Mouse (Mus musculus) neural tube, embryonic 13.5 days (tissue): ENCODE measurements around the gene Ctcfl. TPM values are rescaled to one million over a fixed set of nuclear protein-coding genes. Genes with fewer than 3 reads are reported as not detected.

Source experiments
- ATAC-seq: fragments of 200-750 bp; cut with Nextera tagmentation; 2 replicates; pipeline ENCODE4 v1.8.0; 2017; ENCODE audit warnings: low read depth, mild to moderate bottlenecking, moderate TSS enrichment, moderate library complexity
- H3K27ac ChIP-seq: fragments of 300-500 bp; sonication (generic); replicated peaks from 2 replicates; pipeline ENCODE4 v1.5.1; 2015; ENCODE audit warnings: moderate library complexity, mild to moderate bottlenecking, inconsistent platforms
- H3K27me3 ChIP-seq: fragments of 300-500 bp; sonication (generic); 2 replicates; pipeline ENCODE4 v1.6.1; 2015; ENCODE audit warnings: mild to moderate bottlenecking, inconsistent platforms
- H3K36me3 ChIP-seq: fragments of 300-500 bp; sonication (generic); 2 replicates; pipeline ENCODE4 v1.6.1; 2015; ENCODE audit warnings: mild to moderate bottlenecking, inconsistent platforms
- H3K4me1 ChIP-seq: fragments of 300-500 bp; sonication (generic); replicated peaks from 2 replicates; pipeline ENCODE4 v1.6.1; 2015; ENCODE audit warnings: inconsistent platforms
- H3K4me2 ChIP-seq: fragments of 300-500 bp; sonication (generic); 2 replicates; pipeline ENCODE4 v1.6.1; 2015; ENCODE audit warnings: inconsistent platforms, mild to moderate bottlenecking, moderate library complexity
- H3K4me3 ChIP-seq: fragments of 300-500 bp; sonication (generic); 2 replicates; pipeline ENCODE4 v1.5.1; 2015; ENCODE audit warnings: mild to moderate bottlenecking, inconsistent platforms
- H3K9ac ChIP-seq: fragments of 300-500 bp; sonication (generic); 2 replicates; pipeline ENCODE4 v1.6.1; 2015; ENCODE audit warnings: moderate library complexity, mild to moderate bottlenecking, inconsistent platforms
- H3K9me3 ChIP-seq: fragments of 300-500 bp; sonication (generic); 2 replicates; pipeline ENCODE4 v1.6.1; 2016; ENCODE audit warnings: inconsistent platforms
- WGBS: fragments of 180-500 bp; shearing (Covaris S2); methylation state at CpG from one replicate; pipeline ENCODE4 v1.1.7; 2015; 5-methylcytosine and 5-hydroxymethylcytosine counted together
- polyA plus RNA-seq: library from polyadenylated mRNA; unstranded; fragments of >200 nt; fragmentation: Nextera tagmentation; extraction: Ambion mirVana; gene quantifications from 2 replicates; pipeline ENCODE4 v1.2.1, GENCODE M21; 2015

The Ctcfl gene
- polyA plus RNA-seq, 1 experiment from 2014 or later, result 0.13 TPM

DNA sequence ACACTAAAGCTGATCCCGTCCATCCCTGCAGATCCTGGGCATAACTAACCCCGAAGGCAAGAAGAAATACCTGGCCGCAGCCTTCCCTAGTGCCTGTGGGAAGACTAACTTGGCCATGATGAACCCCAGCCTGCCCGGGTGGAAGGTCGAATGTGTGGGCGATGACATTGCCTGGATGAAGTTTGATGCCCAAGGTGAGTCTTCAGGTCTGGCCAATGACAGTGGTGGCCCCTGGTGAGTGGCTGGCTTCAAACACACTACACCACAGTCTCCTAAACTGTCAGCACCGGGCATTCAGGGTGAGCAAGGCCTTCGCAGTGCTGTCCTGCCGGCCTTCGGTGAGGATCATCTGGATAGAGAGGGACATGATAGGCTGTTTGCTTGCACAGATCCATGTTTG is 36.6 kb upstream of the Ctcfl start:
- ATAC-seq, result no peak
- Histone ChIP-seq H3K4me3 (no peak overlapping the region), H3K4me1 (peaks cover 6% of the 10 kb centered on the region), H3K36me3 (no peaks in the 10 kb centered on the region), H3K9ac (no peak overlapping the region), H3K27me3 (no peaks in the 10 kb centered on the region), H3K9me3 (no peaks in the 10 kb centered on the region), H3K4me2 (no peak overlapping the region), H3K27ac (no peak overlapping the region)
- WGBS, result 89% methylated on average over 10 of the region's 10 CpGs

DNA sequence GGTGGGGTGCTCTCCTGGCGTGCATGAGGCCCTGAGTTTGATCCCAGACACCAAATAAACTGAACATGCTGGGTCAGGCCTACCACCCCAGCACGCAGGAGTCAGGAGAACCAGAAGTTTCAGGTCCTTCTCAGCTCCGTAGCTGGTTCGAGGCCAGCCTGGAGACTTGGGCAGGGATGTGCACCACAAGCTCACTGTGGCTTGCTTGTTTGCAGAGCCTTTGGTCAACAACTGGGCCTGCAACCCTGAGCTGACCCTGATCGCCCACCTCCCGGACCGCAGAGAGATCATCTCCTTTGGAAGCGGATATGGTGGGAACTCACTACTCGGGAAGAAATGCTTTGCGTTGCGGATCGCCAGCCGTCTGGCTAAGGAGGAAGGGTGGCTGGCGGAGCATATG is 35.6 kb upstream of the Ctcfl start:
- no peaks in the 10 kb centered on the region for H3K27me3 ChIP-seq
- H3K4me1 ChIP-seq, result peaks cover 6% of the 10 kb centered on the region
- no peak overlapping the region for H3K9ac ChIP-seq
- H3K9me3 ChIP-seq, result no peaks in the 10 kb centered on the region
- ATAC-seq, result no peak
- no peak overlapping the region for H3K4me3 ChIP-seq
- whole genome bisulfite sequencing, result 89% methylated on average over 14 of the region's 14 CpGs
- no peaks in the 10 kb centered on the region for H3K36me3 ChIP-seq
- no peak overlapping the region for H3K4me2 ChIP-seq
- H3K27ac ChIP-seq, result no peak overlapping the region

DNA sequence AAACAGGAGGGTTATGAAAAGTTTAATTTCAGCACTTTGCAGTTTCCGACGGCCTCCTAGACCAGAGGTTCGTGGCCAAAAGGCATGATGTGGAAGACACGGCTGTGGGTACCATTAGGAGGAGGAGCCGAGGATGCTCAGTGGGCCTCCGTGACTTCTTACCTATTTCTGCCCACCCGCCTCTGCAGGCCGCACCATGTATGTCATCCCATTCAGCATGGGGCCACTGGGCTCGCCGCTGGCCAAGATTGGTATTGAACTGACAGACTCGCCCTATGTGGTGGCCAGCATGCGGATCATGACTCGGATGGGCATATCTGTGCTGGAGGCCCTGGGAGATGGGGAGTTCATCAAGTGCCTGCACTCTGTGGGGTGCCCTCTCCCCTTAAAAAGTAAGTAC is 35.2 kb upstream of the Ctcfl start:
- 90% methylated on average over 13 of the region's 13 CpGs for WGBS
- Histone ChIP-seq H3K9me3 (no peaks in the 10 kb centered on the region), H3K36me3 (no peaks in the 10 kb centered on the region), H3K4me1 (peaks cover 4% of the 10 kb centered on the region), H3K27ac (no peak overlapping the region), H3K4me2 (no peak overlapping the region), H3K27me3 (no peaks in the 10 kb centered on the region), H3K9ac (no peak overlapping the region), H3K4me3 (no peak overlapping the region)
- no peak for ATAC-seq

DNA sequence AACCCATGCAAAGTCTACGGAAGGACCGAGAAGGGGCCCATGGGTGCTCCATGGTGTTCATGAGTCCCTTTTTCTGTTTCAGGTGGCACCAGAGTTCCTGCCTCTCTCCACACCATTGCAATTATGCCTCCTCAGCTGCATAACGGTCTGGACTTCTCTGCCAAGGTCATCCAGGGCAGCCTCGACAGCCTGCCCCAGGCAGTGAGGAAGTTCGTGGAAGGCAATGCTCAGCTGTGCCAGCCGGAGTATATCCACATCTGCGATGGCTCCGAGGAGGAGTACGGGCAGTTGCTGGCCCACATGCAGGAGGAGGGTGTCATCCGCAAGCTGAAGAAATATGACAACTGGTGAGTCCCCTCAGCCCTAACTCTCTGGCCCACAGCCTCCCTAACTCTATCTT is 33.9 kb upstream of the Ctcfl start:
- no peak overlapping the region for H3K27ac ChIP-seq
- H3K4me3 ChIP-seq, result no peak overlapping the region
- no peak overlapping the region for H3K9ac ChIP-seq
- WGBS, result 91% methylated on average over 10 of the region's 10 CpGs
- no peak overlapping the region for H3K4me2 ChIP-seq
- H3K36me3 ChIP-seq, result no peaks in the 10 kb centered on the region
- H3K9me3 ChIP-seq, result no peaks in the 10 kb centered on the region
- no peak for ATAC-seq
- H3K27me3 ChIP-seq, result no peaks in the 10 kb centered on the region
- H3K4me1 ChIP-seq, result no peaks in the 10 kb centered on the region

DNA sequence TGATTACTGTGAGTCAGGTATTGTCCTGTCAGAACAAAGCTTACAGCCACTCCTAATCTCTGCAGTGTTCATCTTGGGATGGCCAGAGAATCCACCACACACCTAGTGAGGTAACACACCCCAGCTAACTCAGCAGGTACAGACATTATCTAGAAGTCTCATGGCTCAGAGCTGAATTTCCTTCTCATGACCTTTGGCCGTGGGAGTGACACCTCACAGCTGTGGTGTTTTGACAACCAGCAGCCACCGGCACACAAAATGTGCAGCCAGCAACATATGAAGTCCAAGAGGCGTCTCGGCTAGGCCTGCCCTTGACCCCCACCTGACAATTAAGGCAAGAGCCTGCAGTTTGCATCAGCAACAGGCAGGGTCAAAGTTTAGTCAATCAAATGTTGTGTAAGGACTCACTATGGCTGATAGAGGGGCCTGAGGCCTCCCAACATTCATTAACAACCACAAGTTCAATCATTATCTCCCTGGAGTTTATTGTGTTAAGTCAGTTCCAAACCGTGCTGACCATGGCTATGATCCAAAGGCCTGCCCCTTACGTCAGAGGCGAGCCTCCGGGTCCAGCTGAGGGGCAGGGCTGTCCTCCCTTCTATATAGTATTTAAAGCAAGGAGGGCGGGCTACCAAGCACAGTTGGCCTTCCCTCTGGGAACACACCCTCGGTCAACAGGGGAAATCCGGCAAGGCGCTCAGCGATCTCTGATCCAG is 33.3 kb upstream of the Ctcfl start, which contains the start of gene Pck1:
Pck1 (plus strand) TSS at position 613 of the 716 bp plus-strand sequence.
- H3K4me3 ChIP-seq, result no peak within 1 kb of the TSS
- H3K4me1 ChIP-seq, result no peaks in the 10 kb centered on the region
- no peak within 1 kb of the TSS for H3K27ac ChIP-seq
- H3K4me2 ChIP-seq, result no peak within 1 kb of the TSS
- no peak within 1 kb of the TSS for H3K9ac ChIP-seq
- H3K9me3 ChIP-seq, result no peaks in the 10 kb centered on the region
- WGBS, result 83% methylated on average over 13 of the region's 13 CpGs
- no peaks in the 10 kb centered on the region for H3K27me3 ChIP-seq
- no peak for ATAC-seq
- no peaks in the 10 kb centered on the region for H3K36me3 ChIP-seq

DNA sequence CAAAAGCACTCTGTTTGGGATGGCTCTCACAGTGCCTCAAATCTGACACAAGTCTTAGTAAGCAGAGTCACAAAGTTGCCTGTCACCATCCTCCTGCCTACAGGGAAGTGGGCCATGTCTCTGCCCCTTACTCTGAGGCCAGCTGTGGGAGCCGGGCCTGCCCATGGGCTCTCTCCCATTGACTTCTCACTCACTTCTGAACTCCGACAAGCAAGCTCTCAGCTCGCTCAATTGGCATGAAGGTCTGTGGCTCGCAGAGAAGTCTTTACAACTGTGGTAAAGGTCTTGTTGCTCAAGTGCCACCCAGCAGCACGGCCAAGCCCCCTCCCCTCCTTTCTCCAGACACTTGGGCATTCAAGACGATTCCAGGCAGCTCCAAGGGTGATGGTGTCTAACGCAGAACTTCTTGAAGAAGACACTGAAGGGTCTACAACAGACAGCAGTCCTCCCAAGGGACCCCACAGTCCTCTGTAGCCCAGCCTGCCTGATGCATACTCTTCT is 32.5 kb upstream of the Ctcfl start:
- WGBS, result 83% methylated on average over 7 of the region's 7 CpGs
- H3K4me2 ChIP-seq, result no peak overlapping the region

DNA sequence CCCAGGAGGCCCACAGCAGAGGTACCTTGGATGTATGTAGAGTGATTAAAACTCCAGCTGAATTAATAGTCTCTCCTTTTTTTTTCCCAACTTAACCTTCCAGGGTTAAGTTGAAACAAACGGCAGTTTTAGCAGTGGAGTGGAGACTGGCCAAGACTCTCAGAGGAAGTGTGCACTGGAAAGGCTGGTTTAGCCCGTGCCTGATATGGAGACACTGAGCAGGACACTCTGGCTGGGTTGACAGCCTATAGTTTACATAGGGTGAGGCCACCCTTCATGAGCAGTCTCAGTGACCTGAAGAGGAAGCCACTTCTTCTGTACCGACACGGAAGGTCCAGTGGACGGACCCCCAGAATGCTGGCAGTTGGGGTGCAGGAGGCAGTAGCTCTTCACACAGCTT is 32.0 kb upstream of the Ctcfl start:
- WGBS, result 90% methylated on average over 5 of the region's 5 CpGs
- Histone ChIP-seq H3K9me3 (no peaks in the 10 kb centered on the region), H3K4me3 (no peak overlapping the region), H3K4me1 (no peaks in the 10 kb centered on the region), H3K27me3 (no peaks in the 10 kb centered on the region), H3K9ac (no peak overlapping the region), H3K27ac (no peak overlapping the region), H3K36me3 (no peaks in the 10 kb centered on the region), H3K4me2 (no peak overlapping the region)
- ATAC-seq, result no peak

More for the DNA sequence above, 32.5 kb upstream of the Ctcfl start:
- no peaks in the 10 kb centered on the region for H3K9me3 ChIP-seq
- no peak overlapping the region for H3K9ac ChIP-seq
- H3K4me3 ChIP-seq, result no peak overlapping the region
- H3K27ac ChIP-seq, result no peak overlapping the region
- ATAC-seq, result no peak
- H3K4me1 ChIP-seq, result no peaks in the 10 kb centered on the region
- H3K36me3 ChIP-seq, result no peaks in the 10 kb centered on the region
- no peaks in the 10 kb centered on the region for H3K27me3 ChIP-seq

DNA sequence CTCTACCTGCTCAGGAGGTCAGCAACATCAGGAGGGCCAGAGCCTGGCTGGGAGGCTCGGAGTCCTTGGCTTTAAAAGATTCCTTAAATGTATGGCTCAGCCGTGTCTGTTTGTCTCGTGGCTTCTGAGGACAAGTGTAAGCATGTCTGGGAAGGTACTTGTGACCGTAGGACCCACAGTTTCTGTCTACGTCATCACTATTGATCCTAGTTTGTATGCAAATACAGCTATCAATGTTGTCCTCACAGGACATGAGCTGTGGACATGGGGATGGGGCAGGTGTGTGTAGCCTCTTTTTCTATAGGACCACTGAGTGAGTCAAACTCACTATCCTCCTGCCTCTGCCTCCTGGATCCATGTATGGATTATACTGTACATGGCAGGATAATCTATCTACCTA is 28.7 kb upstream of the Ctcfl start:
- H3K9me3 ChIP-seq, result no peaks in the 10 kb centered on the region
- no peaks in the 10 kb centered on the region for H3K36me3 ChIP-seq
- no peak for ATAC-seq
- no peak overlapping the region for H3K9ac ChIP-seq
- H3K4me2 ChIP-seq, result no peak overlapping the region
- H3K27ac ChIP-seq, result no peak overlapping the region
- H3K4me1 ChIP-seq, result peaks cover 6% of the 10 kb centered on the region; the same call in 1 of the 2 replicates
- no peaks in the 10 kb centered on the region for H3K27me3 ChIP-seq
- H3K4me3 ChIP-seq, result no peak overlapping the region
- 87% methylated on average over 5 of the region's 5 CpGs for WGBS

DNA sequence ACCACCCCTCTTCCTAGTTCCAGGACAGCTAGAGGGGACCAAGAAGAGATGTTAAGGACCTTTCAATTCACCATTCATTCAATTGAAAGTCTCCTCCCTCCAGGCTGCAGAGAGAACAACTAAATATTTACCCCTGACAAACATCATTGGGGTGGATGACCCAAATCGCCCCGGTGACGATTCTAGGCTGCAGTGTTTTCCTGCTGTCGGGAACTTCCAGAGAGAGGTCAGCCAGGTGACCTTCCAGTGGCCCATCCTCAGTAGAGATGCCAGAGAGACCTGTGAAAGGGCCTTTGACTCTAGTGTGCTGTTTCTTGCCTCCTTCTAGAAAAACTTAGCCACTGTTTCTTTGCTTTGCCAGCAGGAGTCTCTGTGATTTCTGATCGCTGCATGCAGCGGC is 27.4 kb upstream of the Ctcfl start:
- H3K4me1 ChIP-seq, result peaks cover 6% of the 10 kb centered on the region; the same call in 1 of the 2 replicates
- no peak overlapping the region for H3K4me3 ChIP-seq
- no peak overlapping the region for H3K9ac ChIP-seq
- 78% methylated on average over 6 of the region's 6 CpGs for WGBS
- H3K4me2 ChIP-seq, result no peak overlapping the region
- H3K9me3 ChIP-seq, result no peaks in the 10 kb centered on the region
- ATAC-seq, result no peak
- H3K27ac ChIP-seq, result no peak overlapping the region
- no peaks in the 10 kb centered on the region for H3K27me3 ChIP-seq
- no peaks in the 10 kb centered on the region for H3K36me3 ChIP-seq

DNA sequence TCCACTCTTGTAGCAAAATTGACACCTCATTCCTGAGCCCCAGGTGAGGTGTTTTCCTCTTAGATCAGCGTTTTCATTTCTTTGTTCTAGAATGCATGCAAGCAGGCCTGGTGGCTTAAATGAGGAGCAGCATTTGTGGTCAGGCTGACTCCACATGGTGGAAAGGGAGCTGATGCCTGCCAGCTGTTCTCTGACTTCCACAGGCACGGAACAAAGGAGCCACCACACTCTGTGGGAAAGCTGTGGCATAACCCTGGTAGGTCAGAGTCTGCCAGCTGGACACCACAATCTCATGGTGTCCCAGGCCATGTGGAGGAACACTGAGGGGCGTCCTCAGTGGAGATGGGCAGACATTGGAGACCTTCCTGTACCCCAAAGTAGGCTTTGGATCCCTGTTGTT is 26.5 kb upstream of the Ctcfl start:
- H3K4me3 ChIP-seq, result no peak overlapping the region
- H3K4me1 ChIP-seq, result peaks cover 6% of the 10 kb centered on the region; the same call in 1 of the 2 replicates
- H3K9ac ChIP-seq, result no peak overlapping the region
- no peak for ATAC-seq
- no peaks in the 10 kb centered on the region for H3K9me3 ChIP-seq
- H3K27ac ChIP-seq, result no peak overlapping the region
- no peak overlapping the region for H3K4me2 ChIP-seq
- no peaks in the 10 kb centered on the region for H3K27me3 ChIP-seq
- no peaks in the 10 kb centered on the region for H3K36me3 ChIP-seq
- WGBS, result 68% methylated on average over 3 of the region's 3 CpGs

DNA sequence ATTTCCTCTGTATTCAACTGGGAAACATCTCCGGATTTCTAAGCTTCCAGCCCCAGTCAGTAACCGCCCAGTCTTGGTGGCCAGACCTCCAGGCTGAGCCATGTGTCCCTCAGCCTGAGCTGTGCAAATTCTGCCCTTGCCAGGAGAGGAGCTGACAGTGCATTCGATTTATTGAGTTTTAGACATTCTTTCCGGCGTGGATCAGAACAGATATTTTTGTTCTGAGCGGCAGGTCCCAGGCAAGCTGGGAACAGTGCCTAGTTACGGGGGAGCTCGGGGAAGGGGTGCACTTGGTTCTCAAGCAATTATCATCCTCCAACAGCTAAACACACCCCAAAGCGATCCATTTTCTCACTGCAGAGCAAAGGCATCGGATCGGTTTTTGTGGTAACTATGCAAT is 24.3 kb upstream of the Ctcfl start:
- no peaks in the 10 kb centered on the region for H3K27me3 ChIP-seq
- WGBS, result 59% methylated on average over 11 of the region's 11 CpGs
- H3K4me3 ChIP-seq, result no peak overlapping the region
- peaks cover 12% of the 10 kb centered on the region for H3K4me1 ChIP-seq
- ATAC-seq, result no peak; the same call in 1 of the 2 replicates
- H3K9ac ChIP-seq, result no peak overlapping the region
- H3K36me3 ChIP-seq, result no peaks in the 10 kb centered on the region
- H3K27ac ChIP-seq, result no peak overlapping the region
- H3K9me3 ChIP-seq, result no peaks in the 10 kb centered on the region
- no peak overlapping the region for H3K4me2 ChIP-seq

DNA sequence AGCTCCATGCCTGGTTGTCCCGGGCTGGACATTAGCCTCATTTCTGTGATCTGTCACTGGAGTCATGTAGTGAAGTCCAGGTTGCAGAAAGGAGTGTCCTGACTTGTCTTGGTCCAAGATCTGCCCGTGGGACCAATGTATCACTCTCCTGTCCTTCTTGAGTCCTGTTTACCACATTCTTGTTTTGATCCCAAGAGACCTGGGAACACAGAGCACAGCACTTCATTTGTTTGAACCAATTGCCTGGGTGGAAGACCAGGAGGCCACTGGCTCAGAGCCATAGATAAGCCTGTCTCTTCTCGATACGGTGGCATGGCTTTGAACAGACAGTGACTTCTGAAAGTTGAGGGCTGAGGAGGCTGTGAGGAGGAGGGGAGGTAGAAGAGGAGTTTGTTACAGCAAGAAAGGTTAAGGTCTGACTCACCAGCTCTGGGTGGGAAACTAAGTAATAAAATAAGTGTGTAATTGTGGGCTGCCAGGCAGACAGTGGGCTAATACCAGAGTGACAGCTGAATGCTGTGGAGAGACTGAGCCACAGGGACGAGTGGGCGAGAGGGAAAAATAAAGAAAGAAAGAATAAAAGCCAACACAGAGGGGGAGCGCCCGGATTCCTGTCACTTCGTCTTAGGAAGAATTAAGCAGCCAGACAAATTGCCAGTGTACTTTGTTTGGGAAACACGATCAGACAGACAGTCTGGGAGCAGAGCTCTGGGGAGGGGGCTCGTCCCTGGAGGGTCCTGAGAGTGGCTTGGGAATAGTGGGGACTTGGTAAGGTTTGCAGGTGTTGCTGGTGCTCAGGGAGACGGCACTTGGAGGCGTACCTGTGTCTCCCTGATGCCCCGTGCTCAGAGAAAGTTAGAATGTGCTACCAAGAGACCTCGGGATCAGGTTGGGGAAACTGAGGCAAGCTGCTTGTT is 19.3 kb upstream of the Ctcfl start:
- Histone ChIP-seq H3K4me2 (no peak overlapping the region), H3K9me3 (no peaks in the 10 kb centered on the region), H3K4me1 (peaks cover 16% of the 10 kb centered on the region), H3K27ac (no peak overlapping the region), H3K27me3 (no peaks in the 10 kb centered on the region), H3K36me3 (no peaks in the 10 kb centered on the region), H3K4me3 (no peak overlapping the region), H3K9ac (no peak overlapping the region)
- 40% methylated on average over 15 of the region's 15 CpGs for WGBS
- ATAC-seq, result no peak; the same call in 1 of the 2 replicates
